Comparison of ENCODE assay signal across 8 mouse cellular contexts in the genomic region with DNA sequence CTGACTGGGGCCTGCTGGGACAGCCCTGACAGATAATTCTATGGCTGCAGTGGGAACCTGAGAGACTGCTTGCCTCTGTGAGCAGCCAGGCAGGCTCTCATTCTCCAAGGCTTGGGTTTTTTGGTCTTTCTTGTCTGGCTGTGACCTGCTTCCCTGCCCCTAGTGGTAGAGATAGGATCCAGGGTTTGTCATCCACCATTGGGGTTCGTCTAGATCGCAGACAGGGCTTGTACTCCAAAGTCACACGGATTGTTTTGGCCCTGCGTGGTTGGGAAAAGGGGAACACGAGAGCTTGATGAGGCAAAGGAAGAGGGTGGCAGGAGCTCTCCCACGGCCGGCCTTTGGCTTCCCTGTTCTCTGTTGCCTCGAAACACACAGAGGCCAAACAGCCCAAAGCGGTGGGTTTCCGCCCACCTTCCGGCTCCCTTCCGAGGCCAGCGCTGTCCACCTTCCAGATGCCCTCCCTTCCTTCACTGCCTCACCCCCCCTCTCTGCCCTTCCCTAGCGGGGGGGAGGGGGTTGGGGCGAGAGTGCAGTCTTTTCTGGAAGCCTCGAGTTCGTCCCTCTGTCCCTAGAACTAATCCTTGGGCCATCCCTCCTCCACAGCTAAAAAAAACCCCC. TPM values are rescaled to one million over a fixed set of nuclear protein-coding genes. Genes with fewer than 3 reads are reported as not detected.
DNase-seq lines count a peak whose midpoint lies in the region; ATAC-seq lines count a peak whose summit lies in the region.

No protein-coding gene starts in this region.

- no peak overlapping the region for H3K4me2 ChIP-seq in intestine, embryonic 16.5 days (ENCODE audit: low read depth, low read length)
- H3K4me2 ChIP-seq in intestine, embryonic 15.5 days (replicated peaks), result no peak overlapping the region
- H3K4me2 ChIP-seq in embryonic facial prominence, embryonic 15.5 days (replicated peaks), result no peak overlapping the region

- H3K4me1 ChIP-seq in intestine, embryonic 16.5 days (ENCODE audit: control insufficient read depth, insufficient read depth, low read length), result peaks cover 56% of the 10 kb centered on the region
- peaks cover 62% of the 10 kb centered on the region for H3K4me1 ChIP-seq in intestine, embryonic 15.5 days (replicated peaks)
- peaks cover 78% of the 10 kb centered on the region for H3K4me1 ChIP-seq in embryonic facial prominence, embryonic 15.5 days

- H3K9ac ChIP-seq in intestine, embryonic 16.5 days (ENCODE audit: low read depth, low read length), result peak overlapping the region; percentile 10; the same call in 1 of the 2 replicates
- no peak overlapping the region for H3K9ac ChIP-seq in intestine, embryonic 15.5 days
- no peak overlapping the region for H3K9ac ChIP-seq in embryonic facial prominence, embryonic 15.5 days

- no peaks in the 10 kb centered on the region for H3K9me3 ChIP-seq in intestine, embryonic 16.5 days (ENCODE audit: control insufficient read depth, low read length)
- H3K9me3 ChIP-seq in intestine, embryonic 15.5 days, result no peaks in the 10 kb centered on the region
- no peaks in the 10 kb centered on the region for H3K9me3 ChIP-seq in embryonic facial prominence, embryonic 15.5 days (replicated peaks)

- H3K4me3 ChIP-seq in intestine, embryonic 16.5 days (ENCODE audit: low read length), result no peak overlapping the region
- no peak overlapping the region for H3K4me3 ChIP-seq in intestine, embryonic 15.5 days (replicated peaks)
- no peak overlapping the region for H3K4me3 ChIP-seq in embryonic facial prominence, embryonic 15.5 days (replicated peaks)

- peak; percentile 46 for DNase-seq in Muller cell, postnatal 12 days (ENCODE audit: inconsistent ontology term)
- peak; percentile 58 for DNase-seq in lung, postnatal 10 days
- no peak for DNase-seq in adipocyte (ENCODE audit: low spot score)
- DNase-seq in gastrocnemius, postnatal 4 days (ENCODE audit: low spot score in 2 of 2), result no peak
- no peak for DNase-seq in layer of hippocampus, adult 8-10 months (ENCODE audit: low spot score in 2 of 2)

- H3K27ac ChIP-seq in intestine, embryonic 16.5 days (ENCODE audit: low read length), result no peak overlapping the region
- no peak overlapping the region for H3K27ac ChIP-seq in intestine, embryonic 15.5 days
- H3K27ac ChIP-seq in embryonic facial prominence, embryonic 15.5 days (replicated peaks), result 0 out of 2 replicates have a peak overlapping the region, but pooled peaks have one; percentile 11

- 51% methylated on average over 17 of the region's 17 CpGs for WGBS in intestine, embryonic 16.5 days
- WGBS in intestine, embryonic 15.5 days, result 48% methylated on average over 17 of the region's 17 CpGs
- 46% methylated on average over 17 of the region's 17 CpGs for WGBS in embryonic facial prominence, embryonic 15.5 days

- H3K36me3 ChIP-seq in intestine, embryonic 16.5 days (ENCODE audit: control insufficient read depth, insufficient read depth, low read length), result peaks cover 3% of the 10 kb centered on the region; the same call in 1 of the 2 replicates
- H3K36me3 ChIP-seq in intestine, embryonic 15.5 days, result no peaks in the 10 kb centered on the region
- H3K36me3 ChIP-seq in embryonic facial prominence, embryonic 15.5 days, result peaks cover 43% of the 10 kb centered on the region

- no peak for ATAC-seq in intestine, embryonic 16.5 days
- no peak for ATAC-seq in intestine, embryonic 15.5 days
- ATAC-seq in embryonic facial prominence, embryonic 15.5 days (ENCODE audit: insufficient number of reproducible peaks, low FRiP score, low TSS enrichment, low read depth), result no peak

- no peaks in the 10 kb centered on the region for H3K27me3 ChIP-seq in intestine, embryonic 16.5 days (replicated peaks; ENCODE audit: control insufficient read depth, insufficient read depth, low read length)
- H3K27me3 ChIP-seq in intestine, embryonic 15.5 days (replicated peaks), result no peaks in the 10 kb centered on the region
- no peaks in the 10 kb centered on the region for H3K27me3 ChIP-seq in embryonic facial prominence, embryonic 15.5 days

RNA-seq across cellular contexts. Expression of a gene that starts 18.5 kb away (rescaled TPM):
- polyA plus RNA-seq in intestine, embryonic 16.5 days (2015; fragmentation: Nextera tagmentation; extraction: Ambion mirVana), result 10.1 and 13.7 TPM in 2 replicates
- polyA plus RNA-seq in intestine, embryonic 15.5 days (2015; fragmentation: Nextera tagmentation; extraction: Ambion mirVana), result 16.4 and 17.3 TPM in 2 replicates
- polyA plus RNA-seq in embryonic facial prominence, embryonic 15.5 days (2015; fragmentation: Nextera tagmentation; extraction: Ambion mirVana), result 20.7 and 21.7 TPM in 2 replicates
- total RNA-seq in gastrocnemius, postnatal 4 days (2021), result 10 to 100 TPM; 40.4 to 41.4 TPM
- total RNA-seq in layer of hippocampus, adult 8-10 months (2022), result 10 to 100 TPM; 91.0 to 98.4 (median 93.7) TPM

Comparison
In these comparisons a context has a peak if more than half of its experiments do, and no peak if none do; other contexts are left out.
1. DNase-seq: peak in Muller cell, postnatal 12 days (single experiment) and lung, postnatal 10 days (single experiment); none in adipocyte (single experiment), gastrocnemius, postnatal 4 days (0 of 2) and layer of hippocampus, adult 8-10 months (0 of 2).